In genomic region chr12:93549900-93550299, GRCm38 (mm10) we compare ENCODE assay signal across 10 mouse cellular contexts.
DNase-seq lines count a peak whose midpoint lies in the region; ATAC-seq lines count a peak whose summit lies in the region.
"Had no signal": no experiment of that assay in that cellular context is flagged by ENCODE, and none has a peak within 500 bp of the region (broad histone marks: within the 10 kb centered on the region; RNA-seq: fewer than 3 reads in every experiment).

No protein-coding gene starts in this region.

- H3K4me1 ChIP-seq in hindbrain, embryonic 14.5 days (replicated peaks; ENCODE audit: control insufficient read depth, insufficient read depth, low read length) = no peaks in the 10 kb centered on the region
- no peaks in the 10 kb centered on the region for H3K4me1 ChIP-seq in hindbrain, embryonic 13.5 days (replicated peaks)
- no peaks in the 10 kb centered on the region for H3K4me1 ChIP-seq in midbrain, embryonic 14.5 days (ENCODE audit: control insufficient read depth, insufficient read depth, low read length)
- H3K4me1 ChIP-seq in midbrain, embryonic 15.5 days = no peaks in the 10 kb centered on the region
- H3K4me1 ChIP-seq: liver, embryonic 13.5 days; neural tube, embryonic 12.5 days had no signal

- DNase-seq in hindbrain, embryonic 14.5 days (ENCODE audit: low spot score) = peak; percentile 76
- peak; percentile 81 for DNase-seq in midbrain, embryonic 14.5 days
- peak; percentile 3 for DNase-seq in c-Kit-positive CD71-negative TER-119-negative erythroid progenitor cells, embryonic 14.5 days (ENCODE audit: low read depth)
- peak; percentile 3 for DNase-seq in splenic B cell, adult 2 months (ENCODE audit: low read depth, low spot score)
- no peak for DNase-seq in thymus, postnatal 25 days
- no peak for DNase-seq in right cerebral cortex, adult 2 months (ENCODE audit: low spot score in 2 of 2)
- DNase-seq: liver, embryonic 13.5 days had no signal

- H3K27ac ChIP-seq in hindbrain, embryonic 14.5 days = no peak overlapping the region
- H3K27ac ChIP-seq in hindbrain, embryonic 13.5 days = no peak overlapping the region
- H3K27ac ChIP-seq in midbrain, embryonic 14.5 days (replicated peaks; ENCODE audit: low read depth, low read length) = no peak overlapping the region
- no peak overlapping the region for H3K27ac ChIP-seq in midbrain, embryonic 15.5 days
- H3K27ac ChIP-seq: liver, embryonic 13.5 days; neural tube, embryonic 12.5 days had no signal

- no peak overlapping the region for H3K9ac ChIP-seq in hindbrain, embryonic 14.5 days
- H3K9ac ChIP-seq in hindbrain, embryonic 13.5 days = no peak overlapping the region
- H3K9ac ChIP-seq in midbrain, embryonic 14.5 days (replicated peaks; ENCODE audit: low read length) = no peak overlapping the region
- H3K9ac ChIP-seq in midbrain, embryonic 15.5 days = no peak overlapping the region
- H3K9ac ChIP-seq: liver, embryonic 13.5 days; neural tube, embryonic 12.5 days had no signal

- H3K27me3 ChIP-seq in hindbrain, embryonic 14.5 days (ENCODE audit: control insufficient read depth, insufficient read depth, low read length) = no peaks in the 10 kb centered on the region
- no peaks in the 10 kb centered on the region for H3K27me3 ChIP-seq in hindbrain, embryonic 13.5 days
- no peaks in the 10 kb centered on the region for H3K27me3 ChIP-seq in midbrain, embryonic 14.5 days (ENCODE audit: control insufficient read depth, insufficient read depth, low read length)
- H3K27me3 ChIP-seq in midbrain, embryonic 15.5 days (replicated peaks) = no peaks in the 10 kb centered on the region
- no peaks in the 10 kb centered on the region for H3K27me3 ChIP-seq in splenic B cell, adult 2 months (ENCODE audit: control insufficient read depth, insufficient read depth, low read length, poor library complexity, severe bottlenecking)
- H3K27me3 ChIP-seq: liver, embryonic 13.5 days; neural tube, embryonic 12.5 days had no signal

- H3K36me3 ChIP-seq in hindbrain, embryonic 14.5 days (replicated peaks; ENCODE audit: control insufficient read depth, insufficient read depth) = no peaks in the 10 kb centered on the region
- H3K36me3 ChIP-seq in hindbrain, embryonic 13.5 days = no peaks in the 10 kb centered on the region
- no peaks in the 10 kb centered on the region for H3K36me3 ChIP-seq in midbrain, embryonic 14.5 days (ENCODE audit: control insufficient read depth, insufficient read depth, low read length)
- H3K36me3 ChIP-seq in midbrain, embryonic 15.5 days (replicated peaks) = no peaks in the 10 kb centered on the region
- H3K36me3 ChIP-seq in splenic B cell, adult 2 months (ENCODE audit: control insufficient read depth, insufficient read depth, low read length, poor library complexity, severe bottlenecking) = no peaks in the 10 kb centered on the region
- H3K36me3 ChIP-seq: liver, embryonic 13.5 days; neural tube, embryonic 12.5 days had no signal

- H3K4me2 ChIP-seq in hindbrain, embryonic 14.5 days (replicated peaks) = no peak overlapping the region
- H3K4me2 ChIP-seq in hindbrain, embryonic 13.5 days = no peak overlapping the region
- no peak overlapping the region for H3K4me2 ChIP-seq in midbrain, embryonic 14.5 days (ENCODE audit: low read length)
- no peak overlapping the region for H3K4me2 ChIP-seq in midbrain, embryonic 15.5 days
- H3K4me2 ChIP-seq: liver, embryonic 13.5 days; neural tube, embryonic 12.5 days had no signal

- WGBS in hindbrain, embryonic 14.5 days = 36% methylated on average over 4 of the region's 4 CpGs
- WGBS in hindbrain, embryonic 13.5 days = 37% methylated on average over 4 of the region's 4 CpGs
- 35% methylated on average over 4 of the region's 4 CpGs for WGBS in midbrain, embryonic 14.5 days
- WGBS in midbrain, embryonic 15.5 days = 30% methylated on average over 4 of the region's 4 CpGs

- ATAC-seq in hindbrain, embryonic 14.5 days (ENCODE audit: low FRiP score) = no peak
- no peak for ATAC-seq in hindbrain, embryonic 13.5 days (ENCODE audit: low FRiP score)
- no peak for ATAC-seq in midbrain, embryonic 14.5 days (ENCODE audit: low FRiP score, low TSS enrichment)
- no peak for ATAC-seq in midbrain, embryonic 15.5 days (replicated peaks)

- no peaks in the 10 kb centered on the region for H3K9me3 ChIP-seq in hindbrain, embryonic 14.5 days (ENCODE audit: control insufficient read depth, low read length)
- H3K9me3 ChIP-seq in hindbrain, embryonic 13.5 days = no peaks in the 10 kb centered on the region
- no peaks in the 10 kb centered on the region for H3K9me3 ChIP-seq in midbrain, embryonic 14.5 days (ENCODE audit: control insufficient read depth, low read length)
- H3K9me3 ChIP-seq in midbrain, embryonic 15.5 days = no peaks in the 10 kb centered on the region
- H3K9me3 ChIP-seq: liver, embryonic 13.5 days; neural tube, embryonic 12.5 days had no signal

- H3K4me3 ChIP-seq in hindbrain, embryonic 14.5 days (replicated peaks; ENCODE audit: low read length) = no peak overlapping the region
- H3K4me3 ChIP-seq in hindbrain, embryonic 13.5 days = no peak overlapping the region
- no peak overlapping the region for H3K4me3 ChIP-seq in midbrain, embryonic 14.5 days (replicated peaks; ENCODE audit: low read depth, low read length)
- H3K4me3 ChIP-seq in midbrain, embryonic 15.5 days = no peak overlapping the region
- H3K4me3 ChIP-seq: liver, embryonic 13.5 days; neural tube, embryonic 12.5 days had no signal

Comparison
In these comparisons a context has a peak if more than half of its experiments do, and no peak if none do; other contexts are left out.
1. DNase-seq: peak in hindbrain, embryonic 14.5 days (single experiment), midbrain, embryonic 14.5 days (single experiment), c-Kit-positive CD71-negative TER-119-negative erythroid progenitor cells, embryonic 14.5 days (single experiment) and splenic B cell, adult 2 months (single experiment); none in thymus, postnatal 25 days (single experiment) and right cerebral cortex, adult 2 months (0 of 2).